ENCODE assay signal across 25 mouse cellular contexts in genomic region chr16:4079656-4080055, GRCm38 (mm10). TPM values are rescaled to one million over a fixed set of nuclear protein-coding genes. Genes with fewer than 3 reads are reported as not detected.
A peak's percentile ranks its signal among the peaks of the same experiment; 100 is the strongest.
DNase-seq lines count a peak whose midpoint lies in the region; ATAC-seq and TF ChIP-seq lines count a peak whose summit lies in the region.
"Had no signal": no experiment of that assay in that cellular context is flagged by ENCODE, and none has a peak within 500 bp of the region (broad histone marks: within the 10 kb centered on the region; RNA-seq: fewer than 3 reads in every experiment).

No protein-coding gene starts in this region.

- H3K4me1 ChIP-seq in heart, adult 2 months (ENCODE audit: control insufficient read depth, insufficient read depth, low read length), result no peaks in the 10 kb centered on the region
- peaks cover 12 to 60% of the 10 kb centered on the region in 2 experiments for H3K4me1 ChIP-seq in CH12.LX (ENCODE audit: control insufficient read depth in 1 of 2, insufficient read depth in 2 of 2)
- peaks cover 0 to 29% of the 10 kb centered on the region in 2 experiments; a peak in 3 of 4 replicates for H3K4me1 ChIP-seq in heart, embryonic 14.5 days (ENCODE audit: control insufficient read depth in 2 of 2, insufficient read depth in 2 of 2, low read length in 2 of 2)
- peaks cover 6% of the 10 kb centered on the region for H3K4me1 ChIP-seq in thymus, adult 2 months (replicated peaks; ENCODE audit: control insufficient read depth, insufficient read depth, low read length)

- WGBS in heart, adult 2 months, result 33% methylated on average over 1 of the region's 1 CpGs
- 6% methylated on average over 1 of the region's 1 CpGs for WGBS in heart, embryonic 14.5 days
- 80% methylated on average over 1 of the region's 1 CpGs for WGBS in thymus, adult 2 months

- no peaks in the 10 kb centered on the region for H3K79me2 ChIP-seq in heart, adult 2 months (replicated peaks; ENCODE audit: control insufficient read depth, insufficient read depth, low read length)
- H3K79me2 ChIP-seq in CH12.LX (replicated peaks; ENCODE audit: control insufficient read depth, extremely low read depth, insufficient read depth, poor library complexity, severe bottlenecking), result peaks cover 28% of the 10 kb centered on the region

- no peak overlapping the region for H3K9ac ChIP-seq in heart, adult 2 months (ENCODE audit: low read depth, low read length)
- no peak overlapping the region for H3K9ac ChIP-seq in CH12.LX (ENCODE audit: insufficient read depth, low read depth)
- H3K9ac ChIP-seq in heart, embryonic 14.5 days (ENCODE audit: low read length), result no peak overlapping the region
- H3K9ac ChIP-seq: liver, embryonic 13.5 days; lung, embryonic 14.5 days had no signal

- dilution Hi-C loops in CH12.LX (cut with MboI; ENCODE audit: extremely low pct_ligation_motif_present, extremely low pct_unique_long_range_greater_than_20kb, low sequenced_read_pairs), result no loop called here

- no peak overlapping the region; the same call in 1 of the 2 replicates for H3K27ac ChIP-seq in heart, adult 2 months
- H3K27ac ChIP-seq in CH12.LX (ENCODE audit: insufficient read depth, low read depth), result no peak overlapping the region
- H3K27ac ChIP-seq in heart, embryonic 14.5 days (replicated peaks in 1 of 2; ENCODE audit: control insufficient read depth in 1 of 2, insufficient read depth in 1 of 2, low read depth in 2 of 2, low read length in 2 of 2), result peak overlapping the region; percentile 41 to 50; a peak in 2 of 4 replicates
- no peak overlapping the region for H3K27ac ChIP-seq in thymus, adult 2 months (ENCODE audit: control insufficient read depth, insufficient read depth, low read length)
- H3K27ac ChIP-seq: forebrain, embryonic 10.5 days; layer of hippocampus, adult 2 months; liver, embryonic 13.5 days had no signal

- no peak overlapping the region for H3K4me3 ChIP-seq in heart, adult 2 months
- no peak overlapping the region for H3K4me3 ChIP-seq in CH12.LX (replicated peaks in 1 of 3; ENCODE audit: low read depth in 2 of 3, low read length in 2 of 3, poor library complexity in 1 of 3)
- H3K4me3 ChIP-seq in heart, embryonic 14.5 days (ENCODE audit: control insufficient read depth in 1 of 2, insufficient read depth in 1 of 2, low read depth in 1 of 2, low read length in 2 of 2), result no peak overlapping the region
- no peak overlapping the region for H3K4me3 ChIP-seq in thymus, adult 2 months (ENCODE audit: control insufficient read depth, insufficient read depth, low read length)
- H3K4me3 ChIP-seq: forebrain, embryonic 10.5 days; layer of hippocampus, adult 2 months; liver, embryonic 13.5 days had no signal

- TF ChIP-seq RAD21 in CH12.LX (IDR thresholded peaks at IDR 0.05; ENCODE audit: low read depth, low read length), result no peak

- peak in 1 of 2 experiments; percentile 12 for DNase-seq in heart, adult 2 months
- no peak for DNase-seq in heart, adult 8-10 months (ENCODE audit: low spot score)
- no peak for DNase-seq in CH12.LX (ENCODE audit: extremely low read depth)
- peak; percentile 10 for DNase-seq in lung, postnatal 14 days
- no peak for DNase-seq in thymus, adult 2 months
- DNase-seq in gastrocnemius, postnatal 14 days, result no peak
- DNase-seq: adrenal gland, adult 8-10 months; cerebellum, adult 11-12 months; cerebellum, postnatal 14 days; gastrocnemius, postnatal 10 days; kidney, adult 9 months; kidney, postnatal 25 days; liver, embryonic 13.5 days; lung, embryonic 14.5 days; midbrain, embryonic 14.5 days; thymus, adult 18-20 months had no signal

- TF ChIP-seq POLR2A in heart, adult 2 months (IDR thresholded peaks at IDR 0.05; ENCODE audit: insufficient read depth, low read depth, low read length), result no peak
- TF ChIP-seq POLR2A in CH12.LX (IDR thresholded peaks at IDR 0.05; ENCODE audit: low read depth, low read length), result 0 out of 2 replicates have a peak, but pooled peaks have one; percentile 13
- TF ChIP-seq POLR2A in thymus, adult 2 months (IDR thresholded peaks at IDR 0.05; ENCODE audit: control insufficient read depth, extremely low read depth, insufficient read depth, low read length, poor library complexity), result no peak

- H3K4me2 ChIP-seq in CH12.LX (ENCODE audit: insufficient read depth, low read depth, poor library complexity, severe bottlenecking), result no peak overlapping the region
- no peak overlapping the region for H3K4me2 ChIP-seq in heart, embryonic 14.5 days (ENCODE audit: low read length)
- H3K4me2 ChIP-seq: liver, embryonic 13.5 days; lung, embryonic 14.5 days had no signal

- no peaks in the 10 kb centered on the region for H3K9me3 ChIP-seq in CH12.LX (replicated peaks; ENCODE audit: low read length)
- H3K9me3 ChIP-seq in heart, embryonic 14.5 days (ENCODE audit: control insufficient read depth, low read length), result no peaks in the 10 kb centered on the region
- H3K9me3 ChIP-seq: forebrain, embryonic 10.5 days; G1E; liver, embryonic 13.5 days had no signal

- 0 out of 2 replicates have a peak, but pooled peaks have one; percentile 46 for TF ChIP-seq EP300 in heart, adult 2 months (IDR thresholded peaks at IDR 0.05; ENCODE audit: insufficient read depth, low read depth, low read length)
- no peak for TF ChIP-seq EP300 in CH12.LX (IDR thresholded peaks at IDR 0.05; ENCODE audit: low read length)

- no peaks in the 10 kb centered on the region for H3K36me3 ChIP-seq in heart, adult 2 months (ENCODE audit: control insufficient read depth, insufficient read depth, low read length)
- peaks cover 16 to 31% of the 10 kb centered on the region in 2 experiments for H3K36me3 ChIP-seq in CH12.LX (replicated peaks in 1 of 2; ENCODE audit: control insufficient read depth in 1 of 2, insufficient read depth in 1 of 2, low read length in 1 of 2)
- peaks cover 23% of the 10 kb centered on the region for H3K36me3 ChIP-seq in heart, embryonic 14.5 days (ENCODE audit: control insufficient read depth, insufficient read depth, low read length)
- H3K36me3 ChIP-seq in thymus, adult 2 months (ENCODE audit: control insufficient read depth, insufficient read depth, low read length), result peaks cover 9% of the 10 kb centered on the region

- in situ Hi-C loops in CH12.LX (cut with MboI; ENCODE audit: low pct_ligation_motif_present, low pct_unique_long_range_greater_than_20kb, low sequenced_read_pairs), result no loop called here

- intact Hi-C loops in heart, adult 2 months (cut with DNase I), result loop anchor here (5.0 kb wide), 3 partner anchors 78 to 188 kb away; partner anchors contain the start of gene Crebbp
- intact Hi-C loops in gastrocnemius, postnatal 14 days (cut with DNase I; ENCODE audit: low total_unique reads), result loop anchor here (10.0 kb wide), 1 partner anchor 135 kb away; the partner anchor contains the start of gene Crebbp

- no peak for TF ChIP-seq CTCF in heart, adult 2 months (IDR thresholded peaks at IDR 0.05)
- no peak for TF ChIP-seq CTCF in CH12.LX (conservative IDR thresholded peaks at IDR 0.05 in 1 of 2, IDR thresholded peaks at IDR 0.05 in 1 of 2; ENCODE audit: low read depth in 2 of 2, low read length in 2 of 2)
- TF ChIP-seq CTCF in thymus, adult 2 months (IDR thresholded peaks at IDR 0.05; ENCODE audit: borderline replicate concordance, control insufficient read depth, extremely low read depth, insufficient read depth, low read length, poor library complexity), result no peak

- peak; percentile 14; the same call in 1 of the 2 replicates for ATAC-seq in heart, embryonic 14.5 days (ENCODE audit: insufficient number of reproducible peaks, insufficient read depth, low FRiP score, low read depth)
- ATAC-seq: forebrain, embryonic 16.5 days; hindbrain, embryonic 16.5 days; intestine, embryonic 16.5 days had no signal

- H3K27me3 ChIP-seq in heart, adult 2 months (ENCODE audit: control insufficient read depth, insufficient read depth, low read length), result no peaks in the 10 kb centered on the region
- no peaks in the 10 kb centered on the region for H3K27me3 ChIP-seq in CH12.LX (replicated peaks)
- H3K27me3 ChIP-seq in heart, embryonic 14.5 days (ENCODE audit: control insufficient read depth, insufficient read depth, low read length), result no peaks in the 10 kb centered on the region
- H3K27me3 ChIP-seq in thymus, adult 2 months (ENCODE audit: control insufficient read depth, insufficient read depth, low read length), result no peaks in the 10 kb centered on the region
- H3K27me3 ChIP-seq: liver, embryonic 13.5 days had no signal

TF ChIP-seq in CH12.LX, 34 proteins besides CTCF, POLR2A, EP300 and RAD21:
- TF ChIP-seq MAX (IDR thresholded peaks at IDR 0.05; ENCODE audit: low read length), result no peak
- TF ChIP-seq POLR2AphosphoS2 (IDR thresholded peaks at IDR 0.05; ENCODE audit: low read depth, low read length), result 0 out of 2 replicates have a peak, but pooled peaks have one; percentile 25
TF ChIP-seq in CH12.LX: peak in this region for 1.

RNA-seq across cellular contexts. Expression of gene Trap1, which starts 2.0 kb away (rescaled TPM):
- total RNA-seq in heart, adult 2 months (2021), result 100 to 1,000 TPM; 138 to 154 TPM
- 124 and 167 TPM in 2 replicates for polyA plus RNA-seq in heart, adult 2 months (2012; rRNA removed)
- total RNA-seq in heart, adult 8-10 months (2022), result 100 to 1,000 TPM; 131 to 156 (median 146) TPM
- total RNA-seq in CH12.LX (2012; rRNA removed) (163 and 167 TPM in 2 replicates), CH12.LX (2014; rRNA removed) (143 and 145 TPM in 2 replicates)
- 284 and 287 TPM in 2 replicates for polyA plus RNA-seq in CH12.LX (2012; ENCODE audit: insufficient read length, low read depth)
- polyA plus RNA-seq in heart, embryonic 14.5 days (2014; fragmentation: Nextera tagmentation; extraction: Ambion mirVana), result 117 and 122 TPM in 2 replicates
- 90.9 and 94.2 TPM in 2 replicates for polyA plus RNA-seq in thymus, adult 2 months (2012; rRNA removed)
- 10 to 100 TPM; 89.0 to 91.9 TPM for total RNA-seq in gastrocnemius, postnatal 14 days (2021)

RNA-seq across cellular contexts. Expression of gene Dnase1, which starts 42.9 kb away (rescaled TPM):
- not detected for total RNA-seq in heart, adult 2 months (2021)
- polyA plus RNA-seq in heart, adult 2 months (2012; rRNA removed), result not detected in 2 replicates
- not detected for total RNA-seq in heart, adult 8-10 months (2022)
- total RNA-seq in CH12.LX (2012; rRNA removed) (0.64 and 0.80 TPM in 2 replicates), CH12.LX (2014; rRNA removed) (0.69 TPM in 1 of 2 replicates, not detected in the other)
- polyA plus RNA-seq in CH12.LX (2012; ENCODE audit: insufficient read length, low read depth), result 4.3 and 5.9 TPM in 2 replicates
- polyA plus RNA-seq in heart, embryonic 14.5 days (2014; fragmentation: Nextera tagmentation; extraction: Ambion mirVana), result 4.4 and 4.5 TPM in 2 replicates
- 0.33 and 0.77 TPM in 2 replicates for polyA plus RNA-seq in thymus, adult 2 months (2012; rRNA removed)
- total RNA-seq in gastrocnemius, postnatal 14 days (2021), result not detected
- total RNA-seq: adrenal gland, adult 8-10 months; gastrocnemius, postnatal 10 days; layer of hippocampus, adult 2 months; left cerebral cortex, postnatal 36 days had no signal
- polyA plus RNA-seq: G1E; urinary bladder, adult 2 months had no signal

Comparison
In these comparisons a context has a peak if more than half of its experiments do, and no peak if none do; other contexts are left out.
1. H3K27ac ChIP-seq: peak in heart, embryonic 14.5 days (2 of 2); none in heart, adult 2 months (single experiment), CH12.LX (single experiment) and thymus, adult 2 months (single experiment).